Mouse (Mus musculus) CH12F3 (cell line): ENCODE results near the gene Ppp1r10.

Experiments
- in situ Hi-C: fragments of 300-500 bp; cut with MboI; formaldehyde crosslinking; loops from 2 replicates; pipeline ENCODE4 v1.14.3; 2020; ENCODE audit warnings: low sequenced_read_pairs

The Ppp1r10 gene

DNA sequence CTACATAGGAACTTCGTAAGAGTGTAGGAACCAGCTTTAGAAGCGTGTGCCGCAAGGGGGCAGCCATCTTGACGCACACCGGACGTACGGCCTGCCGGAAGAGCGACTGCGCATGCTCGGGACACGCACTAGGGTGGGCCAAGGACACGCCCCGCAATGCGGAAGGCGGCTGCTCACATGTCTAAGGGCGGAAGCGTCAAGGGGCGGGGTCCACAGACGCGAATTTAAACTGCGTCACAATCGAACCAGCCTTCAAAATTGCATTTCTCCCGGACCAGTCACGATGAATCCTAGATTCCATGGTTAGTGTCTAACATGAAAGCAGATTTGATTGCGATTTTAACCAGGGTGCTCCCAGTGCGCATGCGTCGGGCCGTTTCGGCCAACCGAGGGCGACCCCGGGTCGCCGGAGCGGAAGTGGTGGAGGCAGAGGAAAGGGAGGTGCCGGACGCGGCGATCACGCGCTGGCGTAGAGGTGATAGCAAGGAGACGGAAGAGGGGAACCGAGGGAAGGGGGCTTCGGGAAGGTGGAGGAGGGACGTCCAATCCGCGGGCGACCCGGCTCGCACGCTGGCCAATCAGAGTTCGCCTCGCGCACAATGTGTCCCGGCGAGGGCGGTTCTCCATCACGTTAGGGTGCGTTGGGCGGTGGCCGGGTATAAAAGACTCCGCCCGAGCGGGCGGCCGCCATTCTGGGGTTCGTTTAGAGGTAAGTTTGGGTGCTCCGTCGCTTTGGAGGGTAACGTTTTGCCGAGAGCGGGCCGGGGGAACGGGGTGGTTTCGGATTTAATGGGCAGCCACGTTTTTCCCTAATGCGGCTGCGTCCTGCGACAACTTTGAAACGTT is at the start of gene Ppp1r10, which contains the start of gene Mrps18b:
Gene Ppp1r10, plus strand, starts transcription at position 138 of the 846 bp plus-strand sequence.
Gene Mrps18b, minus strand, starts transcription at position 93 of the 846 bp plus-strand sequence.
- in situ Hi-C loops: no loop called here

DNA sequence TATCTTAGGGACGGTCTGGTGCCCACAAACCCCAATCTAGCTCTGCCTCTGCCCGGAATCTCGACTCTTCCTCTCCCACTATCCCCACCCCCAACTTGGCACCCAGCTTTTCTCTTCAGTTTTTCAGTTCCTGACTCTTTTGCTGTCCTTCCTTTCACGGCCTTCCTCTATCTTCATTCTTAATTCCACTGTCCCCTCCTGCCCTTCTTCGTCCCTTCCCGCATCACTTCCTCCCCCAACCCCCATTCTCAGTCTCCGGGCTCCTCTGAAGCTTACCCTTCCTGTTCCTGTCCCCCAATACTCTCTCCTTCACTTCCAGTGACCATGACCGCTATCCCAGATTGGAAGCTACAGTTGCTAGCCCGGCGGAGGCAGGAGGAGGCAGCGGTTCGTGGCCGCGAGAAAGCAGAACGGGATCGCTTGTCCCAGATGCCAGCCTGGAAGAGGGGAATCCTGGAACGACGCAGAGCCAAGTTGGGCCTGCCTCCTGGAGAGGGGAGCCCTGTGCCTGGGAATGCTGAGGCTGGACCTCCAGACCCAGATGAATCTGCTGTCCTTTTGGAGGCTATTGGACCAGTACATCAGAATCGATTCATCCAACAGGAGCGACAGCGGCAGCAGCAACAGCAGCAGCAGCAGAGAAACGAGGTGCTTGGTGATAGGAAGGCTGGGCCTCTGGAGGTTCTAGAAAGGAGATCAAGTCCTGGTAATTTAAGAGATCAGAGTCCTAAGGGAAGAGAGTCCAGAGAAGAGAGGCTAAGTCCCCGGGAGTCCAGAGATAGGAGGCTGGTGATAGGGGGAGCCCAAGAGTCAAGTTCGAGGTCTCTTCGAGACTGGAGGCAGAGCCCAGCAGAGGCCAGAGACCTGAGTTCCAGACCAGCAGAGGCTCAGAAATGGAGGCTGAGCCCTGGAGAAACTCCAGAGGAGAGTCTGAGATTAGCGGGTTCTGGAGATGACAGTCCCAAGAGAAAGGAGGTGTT is 49.0 kb upstream of the Ppp1r10 start:
- in situ Hi-C loops: no loop called here

DNA sequence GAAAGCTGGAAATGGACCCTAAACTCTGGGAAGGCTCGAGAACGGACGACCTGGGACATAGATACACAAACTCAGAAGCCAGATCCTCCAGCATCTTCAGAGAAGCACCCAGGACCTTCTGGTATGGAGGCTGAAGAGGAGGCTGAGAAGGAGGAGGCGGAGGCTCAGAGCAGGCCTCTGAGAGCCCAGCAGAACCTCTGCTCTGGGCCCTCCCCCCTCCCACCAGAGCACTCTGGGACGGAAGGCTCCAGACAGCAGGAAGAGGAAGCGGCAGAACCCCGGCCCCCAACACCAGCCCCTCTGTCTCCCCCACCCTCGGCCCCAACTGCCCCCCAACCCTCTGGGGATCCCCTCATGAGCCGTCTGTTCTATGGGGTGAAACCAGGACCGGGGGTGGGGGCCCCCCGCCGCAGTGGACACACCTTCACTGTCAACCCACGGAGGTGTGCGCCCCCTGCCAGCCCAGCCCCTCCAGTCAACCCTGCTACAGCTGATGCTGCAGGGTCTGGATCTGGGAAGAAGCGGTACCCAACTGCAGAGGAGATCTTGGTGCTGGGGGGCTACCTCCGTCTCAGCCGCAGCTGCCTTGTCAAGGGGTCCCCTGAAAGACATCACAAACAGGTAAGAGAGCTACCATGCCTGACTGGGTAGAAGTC is 47.9 kb upstream of the Ppp1r10 start:
- in situ Hi-C loops: no loop called here

DNA sequence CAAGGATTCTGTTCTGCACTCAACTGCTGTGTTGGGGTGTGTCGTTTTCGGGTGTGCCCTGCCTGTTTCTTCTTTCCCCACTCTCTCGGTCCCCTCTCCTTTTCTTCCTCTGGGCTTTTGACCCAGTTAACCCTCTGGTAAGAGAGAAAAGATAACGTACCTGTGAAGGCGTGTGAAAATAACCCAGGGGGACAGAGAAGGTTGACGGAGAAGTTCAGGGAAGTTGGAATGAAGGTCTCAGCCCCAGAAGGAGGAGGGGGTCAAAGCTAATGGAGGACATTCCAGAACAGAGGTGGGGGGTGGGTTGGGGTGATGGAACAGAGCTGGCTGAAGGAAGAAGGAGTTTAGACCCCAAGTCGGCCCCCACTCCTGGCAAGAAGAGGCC is 47.3 kb upstream of the Ppp1r10 start:
- in situ Hi-C loops: no loop called here

DNA sequence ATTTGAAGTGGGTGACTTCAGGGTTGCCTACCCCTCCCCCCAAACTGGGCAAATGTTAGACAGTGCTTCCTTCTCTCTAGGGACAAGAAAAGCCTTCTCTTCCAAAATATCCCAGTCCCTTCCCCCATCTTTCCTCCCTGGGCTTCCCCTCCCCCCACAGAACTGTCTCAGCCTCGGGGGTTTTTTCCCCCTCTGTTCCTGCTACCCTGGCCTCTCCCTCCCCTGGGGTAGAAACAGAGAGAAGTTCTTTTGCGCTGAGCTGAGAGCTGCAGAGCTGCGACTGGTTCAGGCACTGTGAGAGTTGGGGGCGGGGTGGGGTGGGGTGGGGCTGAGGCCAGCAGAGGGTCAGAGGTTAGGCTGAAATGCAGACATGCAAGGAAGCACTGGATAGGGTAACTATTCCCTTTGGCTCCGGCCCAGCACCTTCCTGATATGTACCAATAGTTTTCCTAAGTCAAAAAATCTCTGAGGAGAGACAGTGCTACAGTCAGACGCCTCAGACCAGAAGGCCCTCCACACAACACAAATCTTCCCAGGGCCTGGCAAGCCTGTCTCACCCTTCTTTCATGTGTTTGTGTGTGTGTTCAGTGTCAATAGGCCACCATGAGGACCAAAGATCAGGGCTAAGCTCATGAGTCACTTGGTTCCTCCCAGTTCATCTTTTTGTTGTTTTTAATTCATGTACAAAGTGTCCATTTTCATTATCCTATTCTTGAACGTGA is 46.7 kb upstream of the Ppp1r10 start:
- in situ Hi-C loops: loop anchor here (5.0 kb wide), 1 partner anchor 37 kb away; no protein-coding TSS in a partner anchor

DNA sequence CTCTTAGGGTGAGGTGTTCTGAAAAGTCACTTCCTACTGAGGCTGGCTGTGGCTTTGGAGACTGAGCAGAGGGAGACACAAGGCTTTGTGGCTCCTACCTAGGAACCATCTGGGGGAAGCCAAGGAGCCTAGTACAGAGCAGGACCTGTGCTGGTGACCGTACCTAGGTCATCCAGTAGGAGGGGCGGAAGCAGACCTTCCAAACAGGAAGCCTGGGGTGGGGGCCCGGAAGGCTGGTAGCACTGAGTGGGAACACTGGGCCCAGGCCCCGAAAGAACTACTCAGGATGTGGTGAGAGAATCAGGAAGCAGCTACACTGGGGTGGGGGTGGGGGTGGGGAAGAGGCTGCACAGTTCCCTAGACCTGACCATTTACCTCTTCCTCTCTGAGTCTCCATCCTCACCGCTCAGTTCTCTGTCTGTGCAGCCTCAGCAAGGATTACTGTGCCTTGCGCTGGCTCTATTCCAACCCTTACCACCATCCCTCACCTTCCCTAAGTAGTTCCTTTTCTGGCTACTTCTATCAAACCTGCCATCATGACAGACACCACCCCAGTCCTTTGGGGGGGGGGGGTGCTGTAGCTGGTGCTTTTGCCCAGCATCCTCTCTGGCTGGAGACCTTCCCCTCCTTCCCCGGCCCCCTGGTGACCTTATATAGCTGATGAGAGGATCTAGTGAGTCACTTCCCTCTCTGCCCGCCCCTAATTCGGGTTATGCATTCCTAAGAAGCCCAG is 45.9 kb upstream of the Ppp1r10 start:
- in situ Hi-C loops: loop anchor here (5.0 kb wide), 1 partner anchor 38 kb away; no protein-coding TSS in a partner anchor

DNA sequence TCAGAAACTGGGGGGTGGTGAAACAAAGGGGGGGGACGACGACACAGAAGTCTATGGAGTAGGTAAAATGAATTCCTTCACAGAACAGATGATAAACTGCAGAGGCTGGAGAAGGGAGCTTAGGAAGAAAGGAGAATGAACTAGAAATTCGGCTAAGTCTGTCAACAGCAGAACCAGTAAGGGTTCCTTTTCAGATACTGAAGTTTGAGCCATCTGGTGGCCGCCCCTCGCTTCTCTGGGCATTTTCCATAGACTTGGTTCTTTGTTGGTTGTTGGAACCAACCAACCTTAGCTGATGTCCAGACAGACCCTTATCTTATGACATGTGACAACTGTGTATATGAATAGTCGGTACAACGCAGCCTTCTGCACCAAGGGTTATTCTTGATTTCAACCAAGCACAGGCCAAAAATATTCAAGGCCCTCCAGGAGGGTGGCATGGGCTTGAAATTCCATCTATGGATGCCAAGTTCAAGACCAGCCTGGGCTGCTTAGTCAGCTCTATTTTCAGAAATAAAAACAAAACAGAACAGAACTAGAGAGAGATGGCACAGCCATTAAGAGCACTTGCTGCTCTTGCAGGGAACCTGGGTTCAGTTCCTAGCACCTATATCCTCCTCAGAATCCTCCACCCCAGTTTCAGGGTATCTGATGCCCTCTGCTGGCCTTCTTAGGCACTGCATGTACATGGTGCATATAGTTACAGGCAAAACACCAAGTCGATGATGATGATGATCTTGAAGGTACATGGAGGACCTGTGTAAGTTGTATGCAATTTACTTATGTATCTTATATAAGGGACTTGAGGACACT is 45.1 kb upstream of the Ppp1r10 start:
- in situ Hi-C loops: loop anchor here (5.0 kb wide), 1 partner anchor 39 kb away; no protein-coding TSS in a partner anchor

DNA sequence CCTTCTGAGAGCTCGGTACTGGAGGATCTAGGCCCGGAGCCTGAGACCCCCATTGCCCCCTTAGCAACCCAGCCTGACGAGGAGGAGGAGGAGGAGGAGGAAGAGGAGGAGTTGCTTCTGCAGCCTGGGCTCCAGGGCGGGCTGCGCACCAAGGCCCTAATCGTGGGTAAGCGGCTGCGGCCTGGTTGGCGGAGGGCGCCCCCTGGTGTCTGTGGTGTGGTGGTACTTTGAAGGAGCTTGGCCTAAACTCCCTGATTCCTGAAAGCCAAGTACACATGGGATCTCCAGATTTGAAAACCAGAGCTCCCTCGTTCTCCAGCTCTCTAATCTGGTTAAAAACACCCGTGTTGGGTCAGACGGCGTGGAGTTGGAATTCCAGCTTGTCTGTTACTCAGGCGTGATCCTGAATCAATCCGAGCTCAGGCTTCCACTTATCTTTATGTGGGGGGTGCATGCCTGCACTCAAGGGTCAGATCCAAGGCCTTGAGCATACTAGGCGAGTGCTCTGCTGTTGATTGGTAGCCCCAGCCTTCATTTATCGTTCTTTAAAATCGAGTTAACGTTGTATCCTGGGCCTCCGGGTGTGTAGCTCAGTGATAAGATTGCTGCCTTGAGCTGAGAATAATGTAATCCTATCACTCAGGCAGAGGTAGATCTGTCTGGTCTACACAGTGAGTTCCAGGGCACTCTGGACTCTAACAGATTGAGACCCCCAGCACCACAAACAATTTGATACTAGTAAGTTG is 42.3 kb upstream of the Ppp1r10 start:
- in situ Hi-C loops: loop anchor here (5.0 kb wide), 1 partner anchor 42 kb away; no protein-coding TSS in a partner anchor

DNA sequence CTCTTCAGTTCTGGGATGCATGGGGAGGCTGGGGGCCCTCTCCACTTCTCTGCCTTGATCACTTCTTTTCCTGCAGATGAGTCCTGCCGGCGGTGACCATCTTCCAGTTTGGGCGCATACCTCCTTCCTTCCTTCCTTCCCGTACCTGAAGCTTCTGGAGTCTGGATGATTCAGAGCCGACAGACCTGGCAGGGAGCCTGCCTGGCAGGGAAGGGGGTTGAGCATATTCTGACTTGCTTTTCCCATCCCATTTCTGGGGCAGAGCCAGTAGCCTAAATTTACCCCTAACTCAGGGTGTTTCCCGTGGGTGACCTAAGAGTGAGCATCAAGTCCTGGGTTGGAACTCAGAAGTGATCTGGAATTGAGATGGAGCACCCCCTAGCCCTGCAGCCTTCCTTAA is 41.5 kb upstream of the Ppp1r10 start:
- in situ Hi-C loops: loop anchor here (5.0 kb wide), 1 partner anchor 42 kb away; no protein-coding TSS in a partner anchor

DNA sequence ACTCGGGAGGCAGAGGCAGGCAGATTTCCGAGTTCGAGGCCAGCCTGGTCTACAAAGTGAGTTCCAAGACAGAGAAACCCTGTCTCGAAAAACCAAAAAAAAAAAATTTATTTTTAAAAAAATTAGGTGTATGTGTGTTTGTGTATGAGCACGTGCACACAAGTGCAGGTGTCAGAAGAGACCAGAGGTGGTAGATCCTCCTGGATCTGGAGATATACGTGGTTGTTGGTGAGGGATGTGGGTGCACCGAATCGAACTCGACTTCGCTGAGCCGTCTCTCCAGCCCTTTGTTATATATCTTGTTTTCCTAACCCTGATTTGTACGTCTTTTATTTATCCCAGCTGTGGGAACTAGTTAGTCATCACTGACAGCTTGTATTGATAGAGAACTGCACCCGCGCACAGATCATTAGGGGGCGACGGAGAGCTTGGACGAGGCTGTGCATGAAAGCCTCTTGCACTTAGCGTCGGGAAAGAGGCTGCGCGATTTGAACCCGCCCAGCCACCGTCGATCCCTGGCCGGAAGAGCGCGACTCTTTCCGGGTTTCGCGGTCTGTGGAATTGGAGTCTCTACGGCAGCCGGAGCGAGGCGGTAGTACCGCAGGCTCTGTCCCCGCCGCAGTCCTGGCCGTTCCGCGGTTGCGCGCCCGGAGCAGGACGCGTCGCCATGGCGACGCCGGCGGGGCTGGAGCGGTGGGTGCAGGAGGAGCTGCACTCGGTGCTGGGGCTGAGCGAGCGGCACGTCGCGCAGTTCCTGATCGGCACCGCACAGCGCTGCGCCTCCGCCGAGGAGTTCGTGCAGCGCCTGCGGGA is 36.8 kb upstream of the Ppp1r10 start, which contains the start of gene Dhx16:
Gene Dhx16, plus strand, starts transcription at position 575 of the 813 bp plus-strand sequence.
- in situ Hi-C loops: no loop called here

DNA sequence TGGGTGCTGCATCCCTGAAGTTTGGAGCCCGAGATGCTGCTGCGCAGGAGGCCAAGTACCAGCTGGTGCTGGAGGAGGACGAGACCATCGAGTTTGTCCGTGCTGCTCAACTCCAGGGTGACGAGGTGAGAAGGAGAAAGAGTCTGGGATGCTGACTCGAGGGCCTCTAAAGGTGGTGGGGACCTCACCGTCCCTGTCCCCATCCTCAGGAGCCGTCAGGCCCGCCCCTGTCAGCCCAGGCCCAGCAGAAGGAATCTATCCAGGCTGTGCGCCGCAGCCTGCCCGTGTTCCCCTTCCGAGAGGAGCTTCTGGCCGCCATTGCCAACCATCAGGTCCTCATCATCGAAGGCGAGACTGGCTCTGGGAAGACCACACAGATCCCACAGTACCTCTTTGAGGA is 33.3 kb upstream of the Ppp1r10 start:
- in situ Hi-C loops: no loop called here

DNA sequence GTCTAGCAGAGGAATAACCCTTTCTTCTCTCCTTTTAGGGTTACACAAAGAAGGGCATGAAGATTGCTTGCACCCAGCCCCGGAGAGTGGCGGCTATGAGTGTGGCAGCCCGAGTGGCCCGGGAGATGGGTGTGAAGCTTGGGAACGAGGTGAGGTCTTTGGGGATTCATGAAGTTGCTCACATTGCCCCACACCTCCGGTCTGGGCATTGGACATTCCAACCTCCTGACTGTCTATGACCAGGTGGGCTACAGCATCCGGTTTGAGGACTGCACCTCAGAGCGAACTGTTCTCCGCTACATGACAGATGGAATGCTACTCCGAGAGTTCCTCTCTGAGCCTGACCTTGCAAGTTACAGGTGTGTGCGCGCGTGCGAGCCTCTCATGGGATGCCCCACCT is 32.5 kb upstream of the Ppp1r10 start:
- in situ Hi-C loops: no loop called here

DNA sequence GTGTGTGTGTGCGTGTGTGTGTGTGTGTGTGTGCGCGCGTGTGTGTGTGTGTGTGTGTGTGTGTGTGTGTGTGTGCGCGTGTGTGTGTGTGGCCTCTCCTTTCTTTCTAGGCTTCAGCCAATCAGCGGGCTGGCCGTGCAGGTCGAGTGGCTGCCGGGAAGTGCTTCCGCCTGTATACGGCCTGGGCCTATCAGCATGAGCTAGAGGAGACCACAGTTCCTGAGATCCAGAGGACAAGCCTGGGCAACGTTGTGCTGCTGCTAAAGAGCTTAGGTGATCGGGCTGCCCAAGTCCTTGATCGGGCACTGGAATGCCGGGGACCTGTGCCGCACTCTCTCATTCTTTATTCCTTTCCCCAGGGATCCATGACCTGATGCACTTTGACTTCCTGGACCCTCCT is 28.5 kb upstream of the Ppp1r10 start:
- in situ Hi-C loops: no loop called here

DNA sequence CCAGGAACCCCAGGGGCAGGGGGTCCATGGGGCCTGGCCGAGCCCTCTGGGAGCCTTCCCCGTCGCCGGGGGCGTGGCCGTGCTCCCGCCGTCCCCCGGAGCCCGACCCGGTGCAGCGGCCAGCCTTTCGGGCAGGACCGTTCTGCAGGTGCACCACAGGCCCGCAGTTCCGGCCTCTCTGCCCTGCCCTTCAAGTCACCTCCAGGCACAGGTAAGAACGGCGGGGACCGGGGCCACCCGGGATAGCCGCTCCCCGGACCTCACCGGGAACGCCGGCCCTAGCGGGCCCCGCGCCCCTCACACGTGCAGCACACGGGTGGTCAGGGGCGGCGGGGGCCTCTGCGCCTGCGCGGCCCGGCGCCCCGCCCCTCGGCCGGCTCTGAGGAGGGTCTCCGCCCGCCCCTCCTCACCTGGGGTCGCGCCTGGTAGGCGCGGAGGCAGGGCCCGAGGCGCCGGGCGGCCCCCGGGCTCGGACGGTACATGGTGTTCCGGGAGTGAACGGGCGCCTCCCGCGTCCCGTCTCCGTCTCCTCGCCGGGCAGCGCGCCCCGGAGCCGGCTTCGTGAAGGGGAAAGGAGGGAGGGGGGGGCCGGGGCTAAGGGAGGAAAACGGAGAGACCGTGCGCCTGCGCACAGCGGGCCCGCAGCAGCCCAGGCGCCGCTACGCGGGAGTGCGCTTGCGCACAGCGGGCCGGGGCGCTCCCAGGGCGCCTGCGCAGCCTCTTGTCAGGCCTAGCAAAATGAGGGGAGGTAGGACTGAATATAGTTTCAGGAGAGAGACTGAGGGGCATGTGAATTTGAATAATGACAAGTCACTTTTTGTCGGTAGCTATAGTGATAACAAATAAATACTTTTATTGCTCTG is 19.2 kb upstream of the Ppp1r10 start, which contains the start of gene 2310061I04Rik:
Gene 2310061I04Rik, minus strand, starts transcription at position 651 of the 863 bp plus-strand sequence.
- in situ Hi-C loops: no loop called here

DNA sequence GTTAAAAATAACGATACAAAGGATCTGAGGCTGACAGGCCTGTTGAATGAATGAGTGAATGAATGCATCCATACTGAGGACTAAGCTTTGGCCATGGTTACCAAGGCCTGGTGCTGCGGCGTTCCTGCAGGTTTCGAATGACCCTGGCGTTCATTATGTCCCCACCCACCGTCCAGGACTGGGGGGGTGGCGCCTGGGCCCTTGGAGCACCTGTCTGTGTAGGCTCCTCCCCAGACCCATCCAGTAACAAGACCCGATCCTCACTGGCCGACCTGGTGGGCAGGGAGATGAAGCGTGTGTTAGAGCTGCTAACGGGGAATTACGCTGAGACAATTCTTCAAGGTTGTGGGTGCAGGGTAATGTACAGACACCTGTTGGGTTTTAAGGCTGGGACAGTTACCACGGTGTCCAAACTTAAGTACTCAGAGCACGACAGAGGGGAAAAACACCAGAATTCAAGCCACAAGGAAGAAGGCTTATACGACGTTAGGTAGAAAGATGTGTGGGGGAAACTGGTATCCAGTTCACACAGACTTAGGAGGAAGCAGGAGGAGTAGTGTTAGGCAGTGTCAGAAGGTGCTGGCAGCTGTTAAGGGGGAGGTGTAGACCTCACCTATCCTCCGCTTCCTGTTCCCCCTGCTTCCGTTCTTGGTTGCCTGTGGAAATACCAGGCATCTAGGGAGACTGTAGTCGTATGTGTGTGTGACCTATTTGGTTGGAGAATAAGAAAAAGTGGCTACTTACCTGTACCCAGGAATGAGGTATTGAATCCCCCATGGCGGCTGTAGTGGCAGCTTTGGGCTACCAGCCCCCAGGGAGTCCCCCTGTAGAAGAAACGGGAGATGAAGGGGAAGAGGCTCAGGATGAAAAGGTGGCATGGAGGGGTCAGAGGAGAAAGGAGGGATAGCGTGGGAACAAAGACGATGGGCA is 18.3 kb upstream of the Ppp1r10 start:
- in situ Hi-C loops: no loop called here
